Mouse (Mus musculus) spleen, adult 10 weeks (tissue): ENCODE data around the gene 4930402H24Rik. TPM values are rescaled to one million over a fixed set of nuclear protein-coding genes. Genes with fewer than 3 reads are reported as not detected.

Experiments used
- polyA plus RNA-seq: library from polyadenylated mRNA; stranded (reverse); fragments of 350-450 nt; fragmentation: Illumina TruSeq; extraction: RNeasy Lipid Tissue Mini Kit (QIAGEN cat#74804); gene quantifications from one replicate; pipeline ENCODE4 v1.2.3, GENCODE M21; 2015; ENCODE audit warnings: low replicate concordance; ENCODE audit not compliant: insufficient read depth

The 4930402H24Rik gene
- 14.5 TPM for polyA plus RNA-seq

DNA sequence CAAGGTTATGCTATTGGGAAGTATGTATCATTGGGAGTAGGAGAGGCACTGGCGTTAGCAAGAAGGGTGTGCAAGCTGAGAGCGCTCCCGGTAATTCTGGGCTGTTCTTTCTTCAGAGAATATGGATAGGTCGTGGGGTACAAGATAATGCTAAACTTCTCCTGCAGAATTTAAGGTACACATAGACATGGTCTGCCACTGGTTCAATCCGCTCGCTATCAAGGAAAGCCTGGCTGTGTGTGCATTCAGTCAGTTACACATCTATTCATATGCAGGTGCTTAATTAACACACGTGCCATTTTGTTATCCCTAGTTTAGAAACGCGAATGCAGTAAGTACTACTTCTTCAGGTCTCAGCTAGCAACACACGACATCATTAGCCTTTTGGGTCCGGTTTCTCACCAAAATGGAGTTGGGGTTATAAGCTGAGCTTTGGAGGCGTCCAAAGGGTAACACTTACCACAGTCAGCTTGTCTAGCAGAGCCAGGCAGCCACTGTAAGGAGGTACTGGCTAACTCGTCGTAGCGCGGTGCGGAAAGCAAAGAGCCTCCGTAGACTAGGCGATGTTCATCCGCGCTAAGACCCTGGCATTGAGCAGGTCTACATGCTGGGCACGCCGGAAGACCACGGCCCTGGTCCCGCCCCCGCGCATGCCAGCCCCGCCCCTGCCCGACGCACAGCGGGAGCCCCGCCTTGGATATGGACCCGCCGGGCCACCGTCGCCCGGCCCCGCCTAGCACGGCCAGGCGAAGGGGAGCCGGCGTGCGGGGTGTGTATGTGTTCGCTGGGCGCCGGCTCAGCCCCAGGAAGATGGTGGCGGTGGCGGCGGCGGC is at the start of gene 4930402H24Rik, which contains the start of gene Atrn:
4930402H24Rik (minus strand) TSS at position 656 of the 833 bp plus-strand sequence.
Atrn (plus strand) TSS at position 745 of the 833 bp plus-strand sequence.

GRCm38 (mm10) chr2:130697153-130697810 is 208.9 kb downstream of the 4930402H24Rik start, which contains the start of gene Slc4a11:
Gene Slc4a11 (minus strand): TSS chr2:130697519.

GRCm38 (mm10) chr2:130667559-130667958 is 238.6 kb downstream of the 4930402H24Rik start, which contains the start of gene Itpa:
Gene Itpa (plus strand): TSS chr2:130667610.

DNA sequence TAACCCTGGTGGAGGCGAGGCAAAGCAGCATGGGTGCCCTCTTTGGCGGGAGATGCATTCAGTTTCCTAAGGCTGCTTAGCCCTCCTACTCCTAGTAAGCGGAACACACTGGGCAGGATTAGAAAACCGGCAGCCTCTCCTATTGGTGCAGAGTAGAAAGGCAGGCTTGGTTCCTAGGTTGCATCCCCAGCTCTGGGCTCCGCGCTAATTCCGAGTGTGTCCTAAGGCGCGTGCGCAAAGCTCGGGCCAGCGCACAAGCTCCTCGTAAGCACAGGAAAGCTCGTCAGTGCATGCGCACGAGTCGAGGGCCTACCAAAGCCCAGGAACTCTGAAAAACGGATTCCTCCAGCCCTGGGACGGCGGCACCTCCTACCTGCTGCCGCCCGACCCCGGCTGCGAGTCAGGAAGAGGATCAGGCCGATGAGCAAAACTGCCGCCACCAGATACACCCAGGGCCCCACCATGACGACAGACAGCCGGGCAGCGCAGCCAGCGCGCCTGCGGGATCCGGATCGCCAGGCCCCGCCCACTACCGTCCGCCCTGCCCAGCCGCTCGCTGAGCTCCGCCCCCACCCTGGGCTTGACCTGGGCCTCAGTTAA is 242.0 kb downstream of the 4930402H24Rik start, which contains the start of gene Ddrgk1:
Ddrgk1 (minus strand) TSS at position 558 of the 600 bp plus-strand sequence.

Other genes starting within 250 kb of the 4930402H24Rik start
- 52.3 TPM for gene Ddrgk1, start 241.7 kb downstream of the 4930402H24Rik start, polyA plus RNA-seq
- 31.9 TPM for gene Itpa, start 238.8 kb downstream of the 4930402H24Rik start, polyA plus RNA-seq
- gene Slc4a11, start 208.9 kb downstream of the 4930402H24Rik start, polyA plus RNA-seq, result 2.5 TPM
- gene Atrn, start 89 bp upstream of the 4930402H24Rik start, polyA plus RNA-seq, result 16.3 TPM
- 0.84 TPM for gene Gfra4, start 136.7 kb upstream of the 4930402H24Rik start, polyA plus RNA-seq
- gene Adam33, start 157.4 kb upstream of the 4930402H24Rik start, polyA plus RNA-seq, result 13.7 TPM
- 14.5 TPM for gene Siglec1, start 180.4 kb upstream of the 4930402H24Rik start, polyA plus RNA-seq
- gene Hspa12b, start 220.9 kb upstream of the 4930402H24Rik start, polyA plus RNA-seq, result 1.2 TPM
- gene Gm11037, start 227.1 kb upstream of the 4930402H24Rik start, polyA plus RNA-seq, result not detected